Mouse (Mus musculus) forelimb bud, embryonic 11.5 days (tissue): ENCODE results near the gene Pfn4.
"Not testable (repeated sequence)": the region's sequence is repeated elsewhere in the genome, so short reads cannot be mapped to it uniquely, and the experiment has no call there.

Experiments used
- DNase-seq: peaks from one replicate; pipeline ENCODE4 v3.0.0-alpha.2; 2012; ENCODE audit warnings: low read depth, low spot score

The Pfn4 gene

GRCm38 (mm10) chr12:4784466-4784865 is 15.6 kb downstream of the Pfn4 start:
- DNase-seq = no peak

GRCm38 (mm10) chr12:4788128-4788527 is 19.3 kb downstream of the Pfn4 start:
- DNase-seq = not testable (repeated sequence)

- no peak for DNase-seq
These were observed 24.9 kb downstream of the Pfn4 start for GRCm38 (mm10) chr12:4793718-4794117.

GRCm38 (mm10) chr12:4797471-4797870 is 28.6 kb downstream of the Pfn4 start:
- peak; percentile 10 for DNase-seq

- no peak for DNase-seq
These were observed 42.2 kb downstream of the Pfn4 start for GRCm38 (mm10) chr12:4811036-4811435.

- no peak for DNase-seq
These were observed 42.9 kb downstream of the Pfn4 start for GRCm38 (mm10) chr12:4811705-4812104.

- DNase-seq = no peak
These were observed 44.8 kb downstream of the Pfn4 start for GRCm38 (mm10) chr12:4813636-4814035.

- DNase-seq = peak; percentile 3
These were observed 48.0 kb downstream of the Pfn4 start for GRCm38 (mm10) chr12:4816680-4817360.

- peak; percentile 96 for DNase-seq
These were observed 48.7 kb downstream of the Pfn4 start, which contains the start of gene Sf3b6 for GRCm38 (mm10) chr12:4817361-4818101. Gene Sf3b6, plus strand, starts transcription at chr12:4817544.

GRCm38 (mm10) chr12:4827256-4827655 is 58.4 kb downstream of the Pfn4 start:
- no peak for DNase-seq
